Mouse (Mus musculus): ENCODE measurements at regions not wholly inside any gene's neighbourhood (a gene's known extent, or its start where the extent isn't known, plus 50 kb on each side); places are given as distances from the start of the nearest gene placed in this dataset.

DNA sequence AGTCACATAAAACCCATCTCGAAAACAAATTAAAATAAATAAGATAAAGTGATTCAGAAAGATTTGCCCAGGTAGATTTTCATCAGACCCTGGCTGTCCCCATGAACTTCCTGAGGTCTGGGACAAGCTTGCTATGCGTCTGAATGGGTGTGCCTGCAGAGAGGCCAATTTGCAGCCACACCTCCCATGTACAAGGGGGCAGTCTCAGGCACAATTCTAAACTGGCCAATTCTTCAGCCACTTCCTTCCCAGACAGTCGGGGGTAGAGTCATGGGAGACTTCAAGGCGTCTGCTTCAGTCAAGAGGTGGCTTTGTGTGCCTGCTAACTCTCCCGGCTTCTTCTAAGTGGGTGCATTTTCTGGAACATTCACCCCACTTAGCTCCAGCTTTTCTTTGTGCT is 122.9 kb upstream of the Kazn start:
- TF ChIP-seq POLR2A (IDR thresholded peaks at IDR 0.05; ENCODE audit: low read depth, low read length) (no peak), CTCF (IDR thresholded peaks at IDR 0.05; ENCODE audit: extremely low read depth, insufficient read depth, insufficient read length, insufficient replicate concordance) (no peak)
